Mouse (Mus musculus) olfactory bulb, adult 2 months (tissue): ENCODE measurements around the gene Dock4.

ENCODE experiments used
- CTCF ChIP-seq: fragments of 200-500 bp; IDR thresholded peaks from 2 replicates; pipeline ENCODE4 v1.5.1; 2012; ENCODE audit warnings: low read depth, mild to moderate bottlenecking, low read length, moderate library complexity; ENCODE audit not compliant: insufficient read depth
- POLR2A ChIP-seq: fragments of 200-500 bp; IDR thresholded peaks from 2 replicates; pipeline ENCODE4 v1.6.1; 2012; ENCODE audit warnings: mild to moderate bottlenecking, low read depth, low read length, moderate library complexity; ENCODE audit not compliant: insufficient read depth

GRCm38 (mm10) chr12:40512370-40512693 lies 66.6 kb downstream of the Dock4 start:
- no peak for TF ChIP-seq POLR2A
- TF ChIP-seq CTCF, result no peak
